Mouse (Mus musculus): ENCODE measurements around the gene Snx8. TPM values are rescaled to one million over a fixed set of nuclear protein-coding genes. Genes with fewer than 3 reads are reported as not detected.

Snx8 gene
- polyA plus RNA-seq, 1 experiment from 2014 or later = 19.3 TPM

- Histone ChIP-seq H3K4me3 (replicated peaks; ENCODE audit: low read length) (no peak overlapping the region), H3K4me1 (ENCODE audit: control insufficient read depth, insufficient read depth, low read length) (no peaks in the 10 kb centered on the region), H3K27me3 (ENCODE audit: control insufficient read depth, insufficient read depth, low read length) (no peaks in the 10 kb centered on the region), H3K27ac (ENCODE audit: low read length) (no peak overlapping the region), H3K4me2 (ENCODE audit: low read depth, low read length) (no peak overlapping the region), H3K9me3 (replicated peaks; ENCODE audit: control insufficient read depth, low read length) (no peaks in the 10 kb centered on the region), H3K36me3 (ENCODE audit: control insufficient read depth, insufficient read depth, low read length) (no peaks in the 10 kb centered on the region), H3K9ac (ENCODE audit: low read length) (no peak overlapping the region)
- ATAC-seq (ENCODE audit: insufficient read depth, low FRiP score) = no peak
Measured at GRCm38 (mm10) chr5:140408801-140409200, 19.7 kb upstream of the Snx8 start.

- WGBS = 60% methylated on average over 6 of the region's 6 CpGs
- no peak for ATAC-seq (ENCODE audit: insufficient read depth, low FRiP score)
- H3K9ac ChIP-seq (ENCODE audit: low read length) = no peak overlapping the region
- H3K4me3 ChIP-seq (replicated peaks; ENCODE audit: low read length) = no peak overlapping the region
- no peaks in the 10 kb centered on the region for H3K36me3 ChIP-seq (ENCODE audit: control insufficient read depth, insufficient read depth, low read length)
- H3K27me3 ChIP-seq (ENCODE audit: control insufficient read depth, insufficient read depth, low read length) = no peaks in the 10 kb centered on the region
- no peaks in the 10 kb centered on the region for H3K4me1 ChIP-seq (ENCODE audit: control insufficient read depth, insufficient read depth, low read length)
- H3K27ac ChIP-seq (ENCODE audit: low read length) = no peak overlapping the region
- H3K4me2 ChIP-seq (ENCODE audit: low read depth, low read length) = no peak overlapping the region
- H3K9me3 ChIP-seq (replicated peaks; ENCODE audit: control insufficient read depth, low read length) = no peaks in the 10 kb centered on the region
Measured at GRCm38 (mm10) chr5:140406666-140407065, 17.6 kb upstream of the Snx8 start.

GRCm38 (mm10) chr5:140405126-140405525 lies 16.1 kb upstream of the Snx8 start:
- 76% methylated on average over 6 of the region's 6 CpGs for WGBS
- no peaks in the 10 kb centered on the region for H3K4me1 ChIP-seq (ENCODE audit: control insufficient read depth, insufficient read depth, low read length)

GRCm38 (mm10) chr5:140402640-140403270 lies 13.7 kb upstream of the Snx8 start:
- Histone ChIP-seq H3K9me3 (replicated peaks; ENCODE audit: control insufficient read depth, low read length) (no peaks in the 10 kb centered on the region), H3K36me3 (ENCODE audit: control insufficient read depth, insufficient read depth, low read length) (no peaks in the 10 kb centered on the region), H3K9ac (ENCODE audit: low read length) (no peak overlapping the region), H3K27me3 (ENCODE audit: control insufficient read depth, insufficient read depth, low read length) (no peaks in the 10 kb centered on the region), H3K4me1 (ENCODE audit: control insufficient read depth, insufficient read depth, low read length) (no peaks in the 10 kb centered on the region), H3K27ac (ENCODE audit: low read length) (no peak overlapping the region), H3K4me2 (ENCODE audit: low read depth, low read length) (no peak overlapping the region), H3K4me3 (replicated peaks; ENCODE audit: low read length) (no peak overlapping the region)
- WGBS = 78% methylated on average over 4 of the region's 4 CpGs
- ATAC-seq (ENCODE audit: insufficient read depth, low FRiP score) = no peak

More at GRCm38 (mm10) chr5:140405126-140405525, 16.1 kb upstream of the Snx8 start:
- no peaks in the 10 kb centered on the region for H3K9me3 ChIP-seq (replicated peaks; ENCODE audit: control insufficient read depth, low read length)
- no peaks in the 10 kb centered on the region for H3K27me3 ChIP-seq (ENCODE audit: control insufficient read depth, insufficient read depth, low read length)
- H3K4me3 ChIP-seq (replicated peaks; ENCODE audit: low read length) = no peak overlapping the region
- no peak for ATAC-seq (ENCODE audit: insufficient read depth, low FRiP score)
- no peak overlapping the region for H3K27ac ChIP-seq (ENCODE audit: low read length)
- no peaks in the 10 kb centered on the region for H3K36me3 ChIP-seq (ENCODE audit: control insufficient read depth, insufficient read depth, low read length)
- no peak overlapping the region for H3K4me2 ChIP-seq (ENCODE audit: low read depth, low read length)
- H3K9ac ChIP-seq (ENCODE audit: low read length) = no peak overlapping the region

- ATAC-seq (ENCODE audit: insufficient read depth, low FRiP score) = no peak
- no peak overlapping the region for H3K4me2 ChIP-seq (ENCODE audit: low read depth, low read length)
- no peak overlapping the region for H3K27ac ChIP-seq (ENCODE audit: low read length)
- H3K36me3 ChIP-seq (ENCODE audit: control insufficient read depth, insufficient read depth, low read length) = no peaks in the 10 kb centered on the region
- no peak overlapping the region for H3K4me3 ChIP-seq (replicated peaks; ENCODE audit: low read length)
- H3K27me3 ChIP-seq (ENCODE audit: control insufficient read depth, insufficient read depth, low read length) = no peaks in the 10 kb centered on the region
- no peaks in the 10 kb centered on the region for H3K9me3 ChIP-seq (replicated peaks; ENCODE audit: control insufficient read depth, low read length)
- H3K9ac ChIP-seq (ENCODE audit: low read length) = no peak overlapping the region
- WGBS = 62% methylated on average over 8 of the region's 8 CpGs
- H3K4me1 ChIP-seq (ENCODE audit: control insufficient read depth, insufficient read depth, low read length) = no peaks in the 10 kb centered on the region
Measured at GRCm38 (mm10) chr5:140396166-140396940, 7.3 kb upstream of the Snx8 start.

GRCm38 (mm10) chr5:140392701-140393100 lies 3.6 kb upstream of the Snx8 start:
- Histone ChIP-seq H3K9me3 (replicated peaks; ENCODE audit: control insufficient read depth, low read length) (no peaks in the 10 kb centered on the region), H3K27ac (ENCODE audit: low read length) (no peak overlapping the region), H3K4me3 (replicated peaks; ENCODE audit: low read length) (no peak overlapping the region), H3K4me2 (ENCODE audit: low read depth, low read length) (no peak overlapping the region), H3K36me3 (ENCODE audit: control insufficient read depth, insufficient read depth, low read length) (no peaks in the 10 kb centered on the region), H3K9ac (ENCODE audit: low read length) (no peak overlapping the region), H3K4me1 (ENCODE audit: control insufficient read depth, insufficient read depth, low read length) (peaks cover 12% of the 10 kb centered on the region), H3K27me3 (ENCODE audit: control insufficient read depth, insufficient read depth, low read length) (no peaks in the 10 kb centered on the region)
- ATAC-seq (ENCODE audit: insufficient read depth, low FRiP score) = no peak
- 73% methylated on average over 3 of the region's 3 CpGs for WGBS

- Histone ChIP-seq H3K9ac (ENCODE audit: low read length) (no peak overlapping the region), H3K4me1 (ENCODE audit: control insufficient read depth, insufficient read depth, low read length) (peaks cover 12% of the 10 kb centered on the region), H3K36me3 (ENCODE audit: control insufficient read depth, insufficient read depth, low read length) (no peaks in the 10 kb centered on the region), H3K27ac (ENCODE audit: low read length) (no peak overlapping the region), H3K4me2 (ENCODE audit: low read depth, low read length) (no peak overlapping the region), H3K4me3 (replicated peaks; ENCODE audit: low read length) (no peak overlapping the region), H3K27me3 (ENCODE audit: control insufficient read depth, insufficient read depth, low read length) (no peaks in the 10 kb centered on the region), H3K9me3 (replicated peaks; ENCODE audit: control insufficient read depth, low read length) (no peaks in the 10 kb centered on the region)
- no peak for ATAC-seq (ENCODE audit: insufficient read depth, low FRiP score)
- WGBS = 85% methylated on average over 5 of the region's 5 CpGs
Measured at GRCm38 (mm10) chr5:140391981-140392380, 2.9 kb upstream of the Snx8 start.

GRCm38 (mm10) chr5:140391435-140391834 lies 2.4 kb upstream of the Snx8 start:
- Histone ChIP-seq H3K9ac (ENCODE audit: low read length) (no peak overlapping the region), H3K36me3 (ENCODE audit: control insufficient read depth, insufficient read depth, low read length) (no peaks in the 10 kb centered on the region), H3K9me3 (replicated peaks; ENCODE audit: control insufficient read depth, low read length) (no peaks in the 10 kb centered on the region), H3K27ac (ENCODE audit: low read length) (no peak overlapping the region), H3K27me3 (ENCODE audit: control insufficient read depth, insufficient read depth, low read length) (no peaks in the 10 kb centered on the region), H3K4me2 (ENCODE audit: low read depth, low read length) (no peak overlapping the region), H3K4me3 (replicated peaks; ENCODE audit: low read length) (no peak overlapping the region), H3K4me1 (ENCODE audit: control insufficient read depth, insufficient read depth, low read length) (peaks cover 12% of the 10 kb centered on the region)
- ATAC-seq (ENCODE audit: insufficient read depth, low FRiP score) = no peak
- WGBS = 68% methylated on average over 1 of the region's 1 CpGs

- Histone ChIP-seq H3K4me2 (ENCODE audit: low read depth, low read length) (peak overlapping the region; percentile 98), H3K36me3 (ENCODE audit: control insufficient read depth, insufficient read depth, low read length) (no peaks in the 10 kb centered on the region), H3K4me3 (replicated peaks; ENCODE audit: low read length) (peak overlapping the region; percentile 70), H3K4me1 (ENCODE audit: control insufficient read depth, insufficient read depth, low read length) (peaks cover 12% of the 10 kb centered on the region), H3K27ac (ENCODE audit: low read length) (no peak overlapping the region), H3K27me3 (ENCODE audit: control insufficient read depth, insufficient read depth, low read length) (no peaks in the 10 kb centered on the region), H3K9ac (ENCODE audit: low read length) (peak overlapping the region; percentile 63), H3K9me3 (replicated peaks; ENCODE audit: control insufficient read depth, low read length) (no peaks in the 10 kb centered on the region)
- no peak for ATAC-seq (ENCODE audit: insufficient read depth, low FRiP score)
- WGBS = 54% methylated on average over 3 of the region's 3 CpGs
Measured at GRCm38 (mm10) chr5:140389647-140390046, 585 bp upstream of the Snx8 start.
